Mouse (Mus musculus) heart, adult 2 months (tissue): ENCODE results near the gene Hs1bp3. TPM values are rescaled to one million over a fixed set of nuclear protein-coding genes. Genes with fewer than 3 reads are reported as not detected.

Experiments used
- DNase-seq, 2 experiments: peaks; one replicate each; pipeline ENCODE4 v3.0.0; 2021
- H3K27ac ChIP-seq: fragments of 200-600 bp; 2 replicates; pipeline ENCODE4 v1.8.1; 2022
- H3K27me3 ChIP-seq: fragments of 200-500 bp; 2 replicates; pipeline ENCODE4 v1.6.1; 2012; ENCODE audit warnings: mild to moderate bottlenecking, low read length, inconsistent platforms, mixed read lengths; ENCODE audit not compliant: control insufficient read depth, insufficient read depth
- H3K36me3 ChIP-seq: fragments of 200-500 bp; 2 replicates; pipeline ENCODE4 v1.6.1; 2012; ENCODE audit warnings: low read length, inconsistent platforms; ENCODE audit not compliant: control insufficient read depth, insufficient read depth
- H3K4me1 ChIP-seq: fragments of 200-500 bp; 2 replicates; pipeline ENCODE4 v1.6.1; 2011; ENCODE audit warnings: low read length; ENCODE audit not compliant: control insufficient read depth, insufficient read depth
- H3K4me3 ChIP-seq: fragments of 200-600 bp; 2 replicates; pipeline ENCODE4 v1.8.1; 2022
- H3K79me2 ChIP-seq: fragments of 200-500 bp; replicated peaks from 2 replicates; pipeline ENCODE4 v1.6.1; 2012; ENCODE audit warnings: mild to moderate bottlenecking, inconsistent platforms, low read length, moderate library complexity, mixed read lengths; ENCODE audit not compliant: control insufficient read depth, insufficient read depth
- H3K9ac ChIP-seq: fragments of 200-500 bp; 2 replicates; pipeline ENCODE4 v1.6.1; 2012; ENCODE audit warnings: low read depth, mild to moderate bottlenecking, control low read depth, inconsistent platforms, low read length, mixed read lengths
- CTCF ChIP-seq: fragments of 200-600 bp; IDR thresholded peaks from 2 replicates; pipeline ENCODE4 v1.8.1; 2022; ENCODE audit warnings: antibody characterized with exemption, mild to moderate bottlenecking, moderate library complexity
- EP300 ChIP-seq: fragments of 200-500 bp; IDR thresholded peaks from 2 replicates; pipeline ENCODE4 v1.6.1; 2011; ENCODE audit warnings: low read depth, low read length, control low read depth; ENCODE audit not compliant: insufficient read depth
- POLR2A ChIP-seq: fragments of 200-500 bp; IDR thresholded peaks from 2 replicates; pipeline ENCODE4 v1.6.1; 2011; ENCODE audit warnings: mild to moderate bottlenecking, low read depth, low read length, control low read depth; ENCODE audit not compliant: insufficient read depth
- WGBS: fragments of 180-500 bp; shearing (Covaris S2); methylation state at CpG from one replicate; pipeline ENCODE4 v1.1.7; 2018; 5-methylcytosine and 5-hydroxymethylcytosine counted together
- intact Hi-C: fragments of 180-260 bp; cut with DNase I; formaldehyde crosslinking; loops from one replicate; pipeline ENCODE4 v1.15.1; 2025
- polyA plus RNA-seq: library from polyadenylated mRNA; depleted of rRNA; stranded (reverse); fragments of >200 nt; gene quantifications from 2 replicates; pipeline ENCODE4 v1.2.3, GENCODE M21; 2012
- total RNA-seq, 2 experiments: library from RNA; stranded (reverse); gene quantifications; 2 replicates each; pipeline ENCODE4 v1.2.3; 2021

The Hs1bp3 gene
- total and polyA plus RNA-seq, 3 experiments = 12.7 to 17.3 (median 13.8) TPM

DNA sequence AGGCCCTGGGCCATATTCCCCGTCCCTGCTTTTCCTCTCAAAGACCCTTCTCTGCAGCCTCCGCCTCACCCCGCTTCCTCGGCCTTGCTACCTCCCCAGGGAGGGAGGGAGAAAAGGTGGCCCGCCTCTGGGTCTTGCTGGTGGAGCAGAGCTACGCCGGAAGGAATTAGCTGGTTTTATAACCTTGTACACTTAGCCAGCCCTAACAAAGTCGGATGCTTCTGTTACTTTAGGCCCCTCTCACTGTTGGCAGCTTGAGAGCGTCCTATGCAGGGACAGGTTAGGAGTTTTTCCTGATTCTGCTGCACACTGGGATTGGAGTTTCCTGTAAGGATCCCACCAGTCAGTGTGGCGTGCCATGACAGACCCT, 13.1 kb upstream of the Hs1bp3 start:
- Histone ChIP-seq H3K4me3 (no peak overlapping the region), H3K27me3 (peaks cover 13% of the 10 kb centered on the region), H3K4me1 (no peaks in the 10 kb centered on the region), H3K9ac (no peak overlapping the region), H3K36me3 (no peaks in the 10 kb centered on the region), H3K27ac (no peak overlapping the region), H3K79me2 (no peaks in the 10 kb centered on the region)
- intact Hi-C loops = no loop called here
- no peak for TF ChIP-seq EP300
- TF ChIP-seq CTCF = no peak
- no peak for TF ChIP-seq POLR2A
- no peak for DNase-seq
- 69% methylated on average over 10 of the region's 10 CpGs for WGBS

DNA sequence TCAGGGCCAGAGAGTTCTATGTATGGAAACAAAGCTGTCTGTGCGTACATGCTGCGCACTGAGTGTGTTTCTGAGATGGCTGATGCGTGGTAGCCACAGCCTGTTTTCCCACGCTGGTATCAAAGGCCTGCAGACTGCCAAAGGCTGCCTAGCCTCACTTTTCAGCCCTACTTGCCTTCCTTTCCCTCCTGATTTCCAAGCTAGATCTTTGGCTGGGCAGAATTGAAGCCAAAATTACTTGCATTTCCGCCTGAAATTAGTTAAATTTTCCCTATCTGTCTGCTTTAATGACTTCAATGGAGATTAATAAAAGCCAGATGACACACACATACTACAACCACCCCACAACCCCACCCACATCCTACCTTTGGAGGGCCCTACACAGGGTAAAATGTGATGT, 12.7 kb upstream of the Hs1bp3 start:
- Histone ChIP-seq H3K27ac (no peak overlapping the region), H3K27me3 (peaks cover 13% of the 10 kb centered on the region), H3K9ac (no peak overlapping the region), H3K4me1 (no peaks in the 10 kb centered on the region), H3K79me2 (no peaks in the 10 kb centered on the region), H3K4me3 (no peak overlapping the region), H3K36me3 (no peaks in the 10 kb centered on the region)
- 75% methylated on average over 5 of the region's 5 CpGs for WGBS
- DNase-seq = no peak
- TF ChIP-seq EP300 = no peak
- intact Hi-C loops = no loop called here

DNA sequence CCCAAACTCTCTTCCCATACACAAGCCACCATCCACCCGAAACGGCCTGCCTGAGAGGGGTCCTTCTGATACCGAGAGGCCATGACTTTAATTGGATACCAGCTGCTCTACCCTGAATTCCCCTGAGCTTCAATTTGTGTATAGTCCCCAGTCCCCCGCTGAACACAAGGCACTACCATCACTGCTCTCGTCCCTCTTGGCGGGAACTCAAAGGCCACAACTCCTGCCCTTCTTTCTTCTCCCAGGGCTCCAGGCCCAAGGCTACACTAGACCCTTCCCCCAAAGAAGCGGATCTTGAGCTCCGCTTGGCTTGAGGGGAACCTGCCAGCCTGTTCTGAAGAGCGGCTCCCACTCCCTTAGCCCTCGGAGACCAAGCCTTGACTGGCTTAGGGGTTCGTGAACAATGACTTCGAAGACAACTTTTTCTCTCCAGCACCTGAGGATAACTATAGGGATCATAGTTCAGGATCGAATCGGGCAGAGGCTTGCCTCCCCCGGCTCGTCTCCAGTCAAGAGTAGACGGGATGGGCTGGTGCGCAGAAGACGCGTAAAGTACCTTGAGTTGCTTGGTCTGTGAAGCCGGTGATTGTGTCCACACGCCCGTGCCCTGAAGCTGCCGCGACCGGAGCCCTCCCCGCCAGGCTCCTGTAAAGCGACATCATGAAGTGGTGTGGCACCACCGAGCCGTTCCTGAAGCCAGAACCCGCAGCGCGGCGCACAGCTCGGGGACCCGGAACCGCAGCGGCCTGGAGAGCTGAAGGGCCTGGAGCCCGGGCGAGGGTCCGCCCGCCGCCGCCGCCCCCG, 12.0 kb upstream of the Hs1bp3 start:
- Histone ChIP-seq H3K4me3 (peak overlapping the region; percentile 35), H3K27ac (no peak overlapping the region), H3K79me2 (no peaks in the 10 kb centered on the region), H3K4me1 (no peaks in the 10 kb centered on the region), H3K9ac (peak overlapping the region; percentile 16; the same call in 1 of the 2 replicates), H3K36me3 (no peaks in the 10 kb centered on the region), H3K27me3 (peaks cover 13% of the 10 kb centered on the region)
- no peak for TF ChIP-seq EP300
- no peak for TF ChIP-seq POLR2A
- TF ChIP-seq CTCF = no peak
- no peak for DNase-seq
- intact Hi-C loops = no loop called here
- 14% methylated on average over 46 of the region's 46 CpGs for WGBS

- peak; percentile 53 for TF ChIP-seq CTCF
- TF ChIP-seq EP300 = no peak
- no peak for TF ChIP-seq POLR2A
- no peaks in the 10 kb centered on the region for H3K4me1 ChIP-seq
- 2% methylated on average over 47 of the region's 53 CpGs for WGBS
- no peak for DNase-seq
- H3K9ac ChIP-seq = peak within 1 kb of the TSS; percentile 16; the same call in 1 of the 2 replicates
- intact Hi-C loops = no loop called here
- no peaks in the 10 kb centered on the region for H3K36me3 ChIP-seq
- no peaks in the 10 kb centered on the region for H3K79me2 ChIP-seq
- H3K4me3 ChIP-seq = peak within 1 kb of the TSS; percentile 35
- peaks cover 13% of the 10 kb centered on the region for H3K27me3 ChIP-seq
- no peak within 1 kb of the TSS for H3K27ac ChIP-seq
Measured at GRCm38 (mm10) chr12:8301841-8302431, 11.3 kb upstream of the Hs1bp3 start, which contains the start of gene Gdf7. Gene Gdf7 (minus strand): TSS chr12:8301954.

GRCm38 (mm10) chr12:8305258-8305657, 8.0 kb upstream of the Hs1bp3 start:
- no peaks in the 10 kb centered on the region for H3K36me3 ChIP-seq
- H3K27ac ChIP-seq = no peak overlapping the region
- intact Hi-C loops = no loop called here
- 34% methylated on average over 2 of the region's 2 CpGs for WGBS
- no peak overlapping the region for H3K4me3 ChIP-seq
- H3K27me3 ChIP-seq = peaks cover 2% of the 10 kb centered on the region; the same call in 1 of the 2 replicates
- no peak for DNase-seq
- TF ChIP-seq POLR2A (no peak), EP300 (no peak), CTCF (no peak)
- H3K9ac ChIP-seq = no peak overlapping the region
- H3K4me1 ChIP-seq = no peaks in the 10 kb centered on the region
- H3K79me2 ChIP-seq = no peaks in the 10 kb centered on the region

GRCm38 (mm10) chr12:8306432-8306831, 6.8 kb upstream of the Hs1bp3 start:
- Histone ChIP-seq H3K27me3 (no peaks in the 10 kb centered on the region; the same call in 1 of the 2 replicates), H3K36me3 (no peaks in the 10 kb centered on the region), H3K4me3 (no peak overlapping the region), H3K9ac (no peak overlapping the region), H3K4me1 (no peaks in the 10 kb centered on the region), H3K79me2 (no peaks in the 10 kb centered on the region), H3K27ac (no peak overlapping the region)
- peak; percentile 98 for TF ChIP-seq CTCF
- TF ChIP-seq POLR2A = no peak
- no peak for TF ChIP-seq EP300
- 3% methylated on average over 5 of the region's 5 CpGs for WGBS
- DNase-seq = peak; percentile 57 to 73
- intact Hi-C loops = loop anchor here (1.0 kb wide), 2 partner anchors 247 to 315 kb away; no protein-coding TSS in a partner anchor
